Mouse (Mus musculus) mature B cell (primary cell): ENCODE results near the gene Galnt17.

Source experiments
- in situ Hi-C: fragments of 300-500 bp; cut with MboI; formaldehyde crosslinking; loops from 2 replicates; pipeline ENCODE4 v1.14.3; 2019

The Galnt17 gene

GRCm38 (mm10) chr5:131020936-131021335 lies 287.4 kb downstream of the Galnt17 start:
- in situ Hi-C loops, result no loop called here

DNA sequence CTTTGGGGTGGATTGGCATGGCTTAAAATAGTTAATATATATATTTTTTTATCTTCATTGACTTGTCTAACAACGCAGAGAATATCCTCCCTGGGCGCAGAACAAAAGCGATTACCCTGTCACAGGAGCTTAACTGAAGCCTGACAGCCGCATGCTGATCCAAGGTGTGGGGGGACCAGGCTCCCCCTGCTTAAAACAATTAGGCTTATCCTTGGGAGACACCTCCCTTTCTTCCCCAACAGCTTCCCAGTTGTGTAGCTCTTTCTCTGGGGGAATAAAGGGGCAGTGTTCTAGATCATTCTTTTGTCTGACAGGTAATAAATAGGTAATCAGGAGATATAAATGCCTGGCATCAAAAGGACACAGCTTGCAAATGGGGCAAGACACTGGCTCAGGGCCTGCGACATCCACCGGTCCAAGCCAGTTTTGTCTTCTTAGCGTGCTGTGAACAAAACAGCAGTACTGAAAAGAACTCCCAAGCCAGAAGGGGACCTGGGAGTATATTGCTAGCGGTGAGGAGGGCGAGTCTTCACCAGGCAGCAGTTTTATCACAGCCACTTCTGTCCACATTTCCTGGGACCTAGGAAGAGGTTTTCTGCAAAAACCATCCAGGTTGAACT lies 288.8 kb downstream of the Galnt17 start:
- in situ Hi-C loops, result no loop called here

- in situ Hi-C loops, result no loop called here
Measured at GRCm38 (mm10) chr5:131016066-131016465, 292.2 kb downstream of the Galnt17 start.

DNA sequence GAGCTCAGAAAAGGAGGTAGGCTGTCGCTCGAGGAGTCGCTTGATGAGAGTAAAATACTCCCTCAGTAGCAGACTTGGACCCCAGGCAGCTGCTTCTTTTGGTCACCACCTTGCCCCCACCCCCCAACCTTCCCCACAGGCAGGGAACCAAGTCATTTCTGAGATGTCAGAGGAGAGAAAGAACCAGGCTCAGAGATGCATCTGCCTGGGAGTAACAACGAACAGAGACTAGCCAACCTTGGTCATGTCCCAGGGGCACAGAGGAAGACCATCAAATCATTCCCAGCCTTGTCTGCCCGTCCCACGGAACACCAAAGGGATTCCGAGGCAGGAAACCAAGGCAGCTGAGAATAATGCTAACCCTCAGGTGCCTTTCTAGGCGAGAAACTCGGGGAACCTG lies 293.0 kb downstream of the Galnt17 start:
- in situ Hi-C loops, result no loop called here

GRCm38 (mm10) chr5:131013816-131014215 lies 294.5 kb downstream of the Galnt17 start:
- in situ Hi-C loops, result no loop called here

DNA sequence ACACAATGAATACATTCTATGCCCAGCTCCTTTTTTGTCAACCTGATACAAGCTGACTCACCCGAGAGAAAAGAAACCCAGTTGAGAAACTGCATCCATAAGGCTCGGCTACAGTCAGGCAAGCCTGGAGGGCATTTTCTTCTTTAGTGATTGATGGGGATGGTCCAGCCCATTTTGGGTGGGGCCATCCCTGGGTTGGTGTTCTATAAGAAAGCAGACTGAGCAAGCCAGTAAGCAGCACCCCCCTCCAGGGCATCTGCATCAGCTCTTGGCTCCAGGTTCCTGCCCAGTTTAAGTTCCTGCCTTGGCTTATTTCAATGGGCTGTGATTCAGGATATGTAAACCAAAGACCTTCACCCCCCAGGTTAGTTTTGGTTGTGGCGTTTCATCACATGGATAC lies 295.2 kb downstream of the Galnt17 start:
- in situ Hi-C loops, result no loop called here

DNA sequence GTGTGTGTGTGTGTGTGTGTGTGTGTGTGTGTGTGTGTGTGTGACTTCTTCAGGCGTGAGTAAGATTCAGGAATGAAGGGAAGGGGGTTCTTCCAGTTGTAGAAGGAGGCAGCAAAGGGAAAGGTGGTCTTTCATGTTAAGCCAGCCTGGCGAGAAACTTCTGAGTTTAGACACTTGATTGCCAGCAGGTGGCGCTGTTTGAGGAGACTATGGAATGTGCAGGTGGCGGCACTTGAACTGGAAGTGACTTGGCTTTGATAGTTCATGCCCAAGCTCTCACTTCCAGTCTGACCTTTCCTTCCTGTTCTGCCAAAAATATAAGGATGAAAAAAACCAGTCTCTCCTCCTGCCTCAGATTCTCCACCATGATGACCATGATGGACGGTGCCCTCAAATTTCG lies 298.8 kb downstream of the Galnt17 start:
- in situ Hi-C loops, result no loop called here

- in situ Hi-C loops, result no loop called here
Measured at GRCm38 (mm10) chr5:131008507-131008906, 299.8 kb downstream of the Galnt17 start.

DNA sequence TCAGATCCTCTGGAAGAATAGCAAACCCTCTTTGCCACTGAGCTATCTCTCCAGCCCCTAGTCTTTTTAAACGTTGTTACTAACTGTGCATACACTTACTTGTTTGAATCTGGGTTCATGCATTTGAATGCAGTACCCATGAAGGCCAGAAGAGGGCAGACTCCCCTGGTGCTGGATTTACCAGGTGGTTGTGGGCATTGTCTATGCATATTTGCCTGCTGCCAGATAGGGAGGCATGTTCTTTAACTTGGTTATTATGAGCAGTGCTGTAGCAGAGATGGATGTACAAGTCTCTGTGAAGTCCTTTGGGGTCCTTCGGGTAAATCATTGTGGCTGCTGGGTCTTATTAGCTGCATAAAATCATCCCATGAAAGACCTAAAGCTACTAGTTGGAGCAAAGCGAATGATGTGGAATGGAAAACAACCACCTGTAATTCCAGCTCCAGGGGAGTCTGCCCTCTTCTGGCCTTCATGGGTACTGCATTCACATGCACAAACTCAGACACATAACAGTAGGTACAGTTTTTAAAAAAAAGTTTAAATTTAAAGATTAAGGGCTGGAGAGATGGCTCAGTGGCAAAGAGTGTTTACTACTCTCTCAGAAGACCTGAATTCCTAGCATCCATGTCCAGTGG lies 300.3 kb downstream of the Galnt17 start:
- in situ Hi-C loops, result no loop called here

GRCm38 (mm10) chr5:131007198-131007597 lies 301.1 kb downstream of the Galnt17 start:
- in situ Hi-C loops, result no loop called here

DNA sequence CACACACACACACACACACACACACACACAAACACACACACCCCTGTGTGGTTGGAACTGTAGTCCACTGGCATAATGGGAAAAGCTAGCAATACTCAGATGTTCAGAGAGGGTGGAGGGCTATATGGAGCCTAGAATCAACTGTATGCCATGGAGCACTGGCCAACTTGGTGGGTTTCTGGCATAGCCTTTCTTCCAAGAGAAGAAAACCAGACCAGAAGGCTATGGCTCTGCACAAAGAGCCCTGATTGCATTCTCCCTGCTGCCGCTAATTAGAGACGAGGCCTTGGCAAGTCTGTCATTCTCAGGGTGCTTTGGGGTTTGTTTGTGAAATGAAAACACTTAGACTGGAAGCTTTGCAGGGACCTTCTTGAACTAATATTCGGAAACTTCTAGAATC lies 301.8 kb downstream of the Galnt17 start:
- in situ Hi-C loops, result no loop called here

DNA sequence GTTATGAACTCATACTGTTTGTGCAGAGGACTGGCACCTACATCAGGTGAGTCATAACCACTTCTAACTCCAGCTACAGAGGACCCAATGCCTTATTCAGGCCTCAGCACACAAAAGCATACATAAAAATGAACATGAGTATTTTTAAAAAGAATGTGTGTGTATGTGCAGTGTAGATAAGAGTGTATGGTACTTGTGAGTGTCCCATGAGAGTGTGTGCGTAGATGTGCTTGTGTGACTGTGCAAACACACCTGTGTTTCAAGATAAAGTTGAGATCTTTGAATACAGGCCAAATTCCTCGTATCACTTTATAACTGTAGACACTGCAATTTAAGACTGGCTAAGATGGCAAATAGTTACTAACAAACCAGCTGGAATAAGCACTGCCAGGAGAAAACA lies 307.7 kb downstream of the Galnt17 start:
- in situ Hi-C loops, result no loop called here

DNA sequence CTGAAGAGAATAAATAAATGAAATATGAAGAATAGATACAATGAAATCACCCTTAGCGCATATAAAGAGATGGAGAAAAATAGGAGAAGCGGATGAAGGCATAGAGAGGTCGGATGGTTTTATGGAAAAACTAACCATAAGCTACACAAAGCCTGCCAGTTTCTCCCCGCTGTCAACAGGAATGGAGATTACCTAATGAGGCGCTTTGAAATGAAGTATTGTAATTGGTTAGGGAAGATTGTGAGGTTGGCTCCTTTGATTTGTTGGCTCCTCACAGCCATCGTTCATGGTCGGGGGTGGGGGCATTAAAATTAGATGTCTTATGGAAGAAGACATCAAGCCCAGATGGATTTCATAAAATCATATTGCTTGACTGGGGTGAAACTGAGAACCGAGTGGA lies 329.0 kb downstream of the Galnt17 start:
- in situ Hi-C loops, result no loop called here

DNA sequence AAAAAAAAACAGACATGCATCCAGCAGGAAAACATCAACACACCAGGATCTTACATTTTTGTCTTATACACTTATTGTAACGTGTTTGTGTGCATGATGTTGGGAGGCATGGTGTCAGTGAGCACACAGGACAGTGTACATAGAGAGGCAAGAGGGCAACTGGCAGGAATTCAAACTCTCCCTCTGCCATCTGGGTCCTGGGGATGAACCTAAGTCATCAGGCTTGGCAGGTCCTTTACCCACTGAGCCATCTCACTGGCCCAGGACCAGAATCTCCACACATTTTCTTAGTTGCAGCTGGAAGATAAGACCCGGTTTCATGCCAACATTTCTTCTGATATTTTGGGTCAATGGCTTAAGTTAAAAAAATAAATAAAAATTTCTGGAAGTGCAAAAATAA lies 329.4 kb downstream of the Galnt17 start:
- in situ Hi-C loops, result no loop called here

GRCm38 (mm10) chr5:130977999-130978398 lies 330.3 kb downstream of the Galnt17 start:
- in situ Hi-C loops, result no loop called here

- in situ Hi-C loops, result no loop called here
Measured at GRCm38 (mm10) chr5:130952361-130952760, 355.9 kb downstream of the Galnt17 start.

- in situ Hi-C loops, result no loop called here
Measured at GRCm38 (mm10) chr5:130950894-130951400, 357.4 kb downstream of the Galnt17 start.

- in situ Hi-C loops, result no loop called here
Measured at GRCm38 (mm10) chr5:130950421-130950820, 357.9 kb downstream of the Galnt17 start.

DNA sequence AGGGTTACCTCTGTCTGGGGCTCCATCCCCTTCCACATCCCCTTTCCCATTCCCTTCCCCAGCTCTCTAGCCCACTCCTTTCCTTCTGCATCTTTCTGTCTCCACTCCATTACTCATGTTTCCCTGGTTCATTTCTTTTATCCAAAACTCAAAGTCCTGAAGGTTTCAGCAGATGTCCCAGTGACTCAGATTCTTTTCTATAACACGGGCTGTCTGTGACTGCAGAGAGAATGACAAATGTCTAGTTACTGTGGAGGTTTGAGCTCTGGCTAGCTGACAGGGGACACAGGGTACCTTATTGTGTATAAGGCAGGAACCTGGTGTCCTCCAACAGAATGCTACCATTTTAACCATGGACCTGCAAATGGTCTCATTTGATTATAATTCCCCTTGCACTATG lies 358.6 kb downstream of the Galnt17 start:
- in situ Hi-C loops, result no loop called here

- in situ Hi-C loops, result no loop called here
Measured at GRCm38 (mm10) chr5:130938911-130939608, 369.2 kb downstream of the Galnt17 start.

- in situ Hi-C loops, result no loop called here
Measured at GRCm38 (mm10) chr5:130938274-130938741, 370.0 kb downstream of the Galnt17 start.

GRCm38 (mm10) chr5:130930999-130931398 lies 377.3 kb downstream of the Galnt17 start:
- in situ Hi-C loops, result no loop called here

DNA sequence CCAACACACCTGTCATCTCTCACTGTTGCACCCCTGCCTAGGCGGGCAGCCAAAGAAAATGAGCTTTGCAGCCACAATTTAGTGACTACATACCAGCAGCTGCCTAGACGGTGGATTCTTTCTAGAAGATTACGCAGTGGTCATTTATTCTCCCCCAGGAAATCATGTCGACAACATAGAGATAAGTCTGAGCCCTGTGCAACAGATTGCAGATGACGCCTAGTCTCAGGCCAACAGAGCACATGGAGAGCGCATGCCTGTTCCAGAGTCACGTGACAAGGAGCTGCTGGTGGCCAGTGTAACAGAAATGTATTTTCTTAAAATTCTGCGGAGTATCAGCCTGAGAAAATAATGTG lies 380.5 kb downstream of the Galnt17 start:
- in situ Hi-C loops, result no loop called here
